In the genomic region with DNA sequence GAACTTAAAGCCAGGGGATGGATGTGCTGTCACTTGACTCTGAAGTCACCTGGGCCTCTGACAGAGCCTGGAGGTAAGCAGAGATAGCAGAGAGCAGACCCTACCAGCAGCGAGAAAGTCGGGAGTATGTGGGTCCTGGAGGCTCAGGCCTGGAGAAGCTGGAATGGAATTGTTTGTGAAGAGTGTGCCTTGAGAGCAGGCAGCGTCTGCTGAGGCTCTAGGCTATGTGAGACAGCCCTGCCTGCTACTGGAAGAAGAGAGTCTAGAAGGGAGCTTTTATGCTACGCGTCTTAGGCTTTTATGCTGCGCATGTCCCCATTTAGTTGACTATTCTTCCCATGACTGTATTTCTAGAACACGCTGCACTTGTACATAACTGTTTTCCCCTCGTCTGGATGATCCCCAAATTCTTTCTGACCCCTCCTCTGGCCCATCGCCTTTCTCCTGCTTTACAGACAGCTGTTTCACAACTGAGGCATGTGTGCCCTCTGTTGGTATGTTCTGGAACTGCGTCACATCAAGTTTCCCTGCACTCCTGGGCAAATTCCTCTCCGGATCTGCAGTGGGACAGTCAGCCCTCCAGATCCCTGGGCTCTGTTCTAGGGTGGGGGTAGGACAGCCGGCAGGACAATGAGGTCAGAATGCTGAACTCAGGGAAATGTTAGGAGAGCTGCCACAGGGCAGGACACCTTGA, we compare ENCODE assay signal across 9 mouse cellular contexts. TPM values are rescaled to one million over a fixed set of nuclear protein-coding genes. Genes with fewer than 3 reads are reported as not detected.
A peak's percentile ranks its signal among the peaks of the same experiment; 100 is the strongest.
DNase-seq lines count a peak whose midpoint lies in the region; ATAC-seq and TF ChIP-seq lines count a peak whose summit lies in the region.
"Had no signal": no experiment of that assay in that cellular context is flagged by ENCODE, and none has a peak within 500 bp of the region (broad histone marks: within the 10 kb centered on the region; RNA-seq: fewer than 3 reads in every experiment).

No protein-coding gene starts in this region.

- TF ChIP-seq EP300 in MEL (IDR thresholded peaks at IDR 0.05; ENCODE audit: low read depth in 1 of 2, low read length in 2 of 2) = no peak

- H3K4me1 ChIP-seq in MEL (ENCODE audit: control insufficient read depth in 1 of 2, insufficient read depth in 2 of 2, low read length in 2 of 2) = no peaks in the 10 kb centered on the region
- H3K4me1 ChIP-seq in forebrain, embryonic 13.5 days = peaks cover 12% of the 10 kb centered on the region
- H3K4me1 ChIP-seq in lung, embryonic 15.5 days = no peaks in the 10 kb centered on the region

- ATAC-seq in forebrain, embryonic 13.5 days = peak; percentile 82
- ATAC-seq in lung, embryonic 15.5 days (ENCODE audit: borderline replicate concordance, extremely low read depth, low FRiP score, low TSS enrichment) = no peak; the same call in 1 of the 2 replicates

- H3K27me3 ChIP-seq in MEL (ENCODE audit: control insufficient read depth in 1 of 2, insufficient read depth in 2 of 2, low read length in 2 of 2) = no peaks in the 10 kb centered on the region
- H3K27me3 ChIP-seq in forebrain, embryonic 13.5 days = no peaks in the 10 kb centered on the region
- no peaks in the 10 kb centered on the region for H3K27me3 ChIP-seq in lung, embryonic 15.5 days

- peak overlapping the region; percentile 30 for H3K4me2 ChIP-seq in forebrain, embryonic 13.5 days
- 0 out of 2 replicates have a peak overlapping the region, but pooled peaks have one; percentile 14 for H3K4me2 ChIP-seq in lung, embryonic 15.5 days

- H3K4me3 ChIP-seq in MEL (ENCODE audit: control insufficient read depth in 1 of 2, insufficient read depth in 1 of 2, low read depth in 2 of 2, low read length in 2 of 2) = no peak overlapping the region
- H3K4me3 ChIP-seq in forebrain, embryonic 13.5 days = no peak overlapping the region
- no peak overlapping the region for H3K4me3 ChIP-seq in lung, embryonic 15.5 days

- no peak for DNase-seq in MEL (ENCODE audit: low read depth, low spot score)
- peak; percentile 3 for DNase-seq in c-Kit-positive CD71-positive TER-119-negative erythroid progenitor cells, embryonic 14.5 days (ENCODE audit: low read depth)
- DNase-seq in heart, postnatal 36 days = peak; percentile 70 to 78
- peak; percentile 69 for DNase-seq in layer of hippocampus, adult 11-12 months (ENCODE audit: low spot score)
- DNase-seq in retina, embryonic 14.5 days (ENCODE audit: low spot score) = peak; percentile 88
- DNase-seq in urinary bladder, postnatal 4 days (ENCODE audit: low spot score in 2 of 2) = peak; percentile 59 to 76

- WGBS in forebrain, embryonic 13.5 days = 23% methylated on average over 12 of the region's 12 CpGs
- 25% methylated on average over 12 of the region's 12 CpGs for WGBS in lung, embryonic 15.5 days

- no peaks in the 10 kb centered on the region for H3K79me2 ChIP-seq in MEL (ENCODE audit: control insufficient read depth, insufficient read depth, low read length, poor library complexity)

- no peak overlapping the region for H3K27ac ChIP-seq in MEL (ENCODE audit: control insufficient read depth, low read depth, low read length)
- H3K27ac ChIP-seq in forebrain, embryonic 13.5 days = no peak overlapping the region
- H3K27ac ChIP-seq in lung, embryonic 15.5 days = no peak overlapping the region

- TF ChIP-seq RAD21 in MEL (IDR thresholded peaks at IDR 0.05; ENCODE audit: low read depth, low read length) = peak; percentile 10

- H3K9ac ChIP-seq in MEL (ENCODE audit: control insufficient read depth, low read depth, low read length, poor library complexity, severe bottlenecking) = no peak overlapping the region
- H3K9ac ChIP-seq in forebrain, embryonic 13.5 days = peak overlapping the region; percentile 30; the same call in 1 of the 2 replicates
- H3K9ac ChIP-seq in lung, embryonic 15.5 days = no peak overlapping the region

- intact Hi-C loops in heart, postnatal 36 days (cut with DNase I) = loop anchor here (1.0 to 10.0 kb wide), 2 partner anchors 157 to 1138 kb away; no protein-coding TSS in a partner anchor

- TF ChIP-seq CTCF in MEL (IDR thresholded peaks at IDR 0.05 in 2 of 3, conservative IDR thresholded peaks at IDR 0.05 in 1 of 3; ENCODE audit: control insufficient read depth in 1 of 3, insufficient read depth in 1 of 3, low read depth in 2 of 3, low read length in 3 of 3, poor library complexity in 1 of 3, severe bottlenecking in 1 of 3) = peak; percentile 11 to 43 (median 24); a peak in 4 of 6 replicates

- H3K36me3 ChIP-seq in MEL (ENCODE audit: control insufficient read depth in 1 of 2, insufficient read depth in 2 of 2, low read length in 2 of 2) = no peaks in the 10 kb centered on the region
- no peaks in the 10 kb centered on the region for H3K36me3 ChIP-seq in forebrain, embryonic 13.5 days (ENCODE audit: poor library complexity, severe bottlenecking)
- no peaks in the 10 kb centered on the region for H3K36me3 ChIP-seq in lung, embryonic 15.5 days

- TF ChIP-seq POLR2A in MEL (IDR thresholded peaks at IDR 0.05; ENCODE audit: control insufficient read depth in 1 of 2, insufficient read depth in 1 of 2, low read depth in 1 of 2, low read length in 2 of 2, poor library complexity in 1 of 2) = no peak

- H3K9me3 ChIP-seq in MEL (replicated peaks; ENCODE audit: insufficient read depth, low read length) = no peaks in the 10 kb centered on the region
- no peaks in the 10 kb centered on the region for H3K9me3 ChIP-seq in forebrain, embryonic 13.5 days (replicated peaks)
- H3K9me3 ChIP-seq in lung, embryonic 15.5 days = no peaks in the 10 kb centered on the region

TF ChIP-seq in MEL, 35 proteins besides CTCF, POLR2A, EP300 and RAD21:
- TF ChIP-seq ZC3H11A (IDR thresholded peaks at IDR 0.05; ENCODE audit: low read depth, low read length) (no peak), SMC3 (IDR thresholded peaks at IDR 0.05; ENCODE audit: low read depth, low read length) (peak; percentile 19; the same call in 1 of the 2 replicates), USF1 (IDR thresholded peaks at IDR 0.05; ENCODE audit: low read depth, low read length) (no peak)

RNA-seq across cellular contexts. Expression of a gene that starts 24.2 kb away (rescaled TPM):
- not detected in 2 replicates for total RNA-seq in MEL (2012; rRNA removed)
- not detected for polyA plus RNA-seq in MEL (2012; ENCODE audit: insufficient read depth in 1 of 2, insufficient read length in 2 of 2, low read depth in 1 of 2, low replicate concordance in 2 of 2, missing spikeins in 1 of 2)
- polyA plus RNA-seq in forebrain, embryonic 13.5 days (2015; fragmentation: Nextera tagmentation; extraction: Ambion mirVana) = not detected in 2 replicates
- not detected for total RNA-seq in heart, postnatal 36 days (2021)
- 0.16 TPM in 1 of 2 replicates, not detected in the other for polyA plus RNA-seq in lung, embryonic 15.5 days (2015; fragmentation: Nextera tagmentation; extraction: Ambion mirVana)
- polyA plus RNA-seq: gonadal fat pad, adult 2 months had no signal
